Mouse (Mus musculus): Measurements from ENCODE around the gene Fbxo40.

The Fbxo40 gene

DNA sequence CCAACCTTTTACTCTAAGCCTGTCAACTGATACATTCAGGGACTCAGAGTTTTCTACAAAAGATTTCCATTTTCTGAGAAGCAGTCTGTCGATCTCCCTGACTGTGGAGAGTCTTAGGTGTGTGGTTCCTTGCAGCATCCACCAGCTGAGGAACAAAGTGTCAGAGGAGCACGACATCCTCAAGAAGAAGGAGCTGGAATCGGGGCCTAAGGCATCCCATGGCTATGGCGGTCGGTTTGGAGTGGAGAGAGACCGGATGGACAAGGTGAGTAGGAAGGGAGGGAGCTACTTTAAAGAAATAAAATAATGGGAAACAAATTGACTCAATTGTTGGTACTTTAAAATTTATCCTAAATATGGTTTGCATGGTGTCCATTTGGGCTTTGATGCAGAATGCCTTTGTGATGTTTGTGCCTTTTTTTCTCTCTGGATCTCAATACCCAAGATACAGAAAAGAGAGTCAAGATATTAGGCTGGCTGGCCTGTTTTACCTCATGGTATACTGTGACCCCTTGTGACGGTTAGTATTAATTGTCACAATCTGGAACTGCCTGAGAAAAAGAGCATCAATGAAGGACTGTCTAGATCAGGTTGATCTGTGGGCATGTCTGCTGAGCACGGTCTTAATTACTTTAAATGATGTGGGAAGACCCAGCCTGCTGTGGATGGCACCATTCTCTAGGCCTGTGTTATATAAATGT lies 43.7 kb downstream of the Fbxo40 start:
- DNase-seq (ENCODE audit: low read depth, low spot score) = no peak

DNA sequence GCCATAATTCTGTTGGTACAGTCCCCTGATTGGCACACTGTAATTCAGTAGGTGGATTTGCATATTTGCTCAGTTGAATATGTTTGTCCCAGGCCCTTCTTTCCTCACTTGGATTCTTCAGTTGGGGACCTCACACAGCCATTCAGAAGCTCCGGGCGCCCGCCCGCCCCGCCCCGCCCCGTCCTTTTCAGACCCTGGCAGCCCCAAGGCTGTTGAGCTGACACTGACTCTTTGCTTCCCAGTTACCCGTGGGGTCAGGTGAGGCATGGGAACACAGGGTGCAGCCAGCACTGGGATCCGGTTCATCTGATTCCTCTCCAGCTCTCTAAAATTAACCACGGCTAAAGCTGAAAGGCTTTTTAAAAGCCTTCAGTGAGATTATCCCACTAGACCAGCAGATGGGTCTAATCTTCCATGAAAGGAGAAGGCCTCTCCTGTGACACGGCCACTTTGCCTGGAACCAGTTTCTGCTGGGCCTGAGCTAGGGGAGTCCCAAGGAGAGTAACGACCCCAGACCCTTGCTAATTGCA lies 45.3 kb downstream of the Fbxo40 start:
- peak; percentile 10 for DNase-seq (ENCODE audit: low read depth, low spot score)

DNA sequence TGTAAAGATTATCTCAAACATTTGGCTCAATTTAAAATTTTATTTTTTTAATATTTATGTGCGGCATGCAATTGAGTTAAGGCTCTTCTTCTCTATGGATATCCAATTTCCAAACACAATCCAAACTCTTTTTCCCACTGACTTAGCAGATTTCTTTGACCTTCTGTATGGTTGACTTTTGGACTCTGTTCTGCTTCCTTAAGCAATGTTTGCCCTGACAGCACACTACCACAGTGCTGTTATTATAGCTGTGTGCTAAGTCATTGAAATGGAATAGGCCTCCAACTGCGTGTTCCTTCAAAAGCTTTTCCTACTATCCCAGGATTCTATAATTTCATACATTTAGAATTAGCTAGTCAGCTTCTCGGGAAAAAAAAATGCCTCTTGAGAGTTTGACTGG lies 46.7 kb downstream of the Fbxo40 start:
- DNase-seq (ENCODE audit: low read depth, low spot score) = no peak

DNA sequence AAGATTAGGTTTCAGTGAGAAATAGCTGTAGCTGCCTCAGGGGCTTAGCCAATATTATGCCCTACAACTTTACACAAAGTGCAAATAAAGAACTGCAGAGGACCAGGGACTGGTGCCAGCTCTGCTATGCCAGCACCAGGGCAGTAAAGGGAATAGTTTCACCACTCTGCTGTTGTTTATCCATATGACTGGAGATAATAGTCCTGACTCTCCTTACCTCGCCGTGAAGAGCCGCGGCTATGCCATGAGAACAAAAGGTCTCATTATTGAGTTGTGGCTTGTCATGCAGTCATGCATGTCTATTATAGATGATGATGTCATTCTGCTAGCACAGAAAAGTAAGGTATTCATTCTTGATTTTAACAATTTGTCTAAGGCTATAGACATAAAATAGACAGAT lies 48.4 kb downstream of the Fbxo40 start:
- no peak for DNase-seq (ENCODE audit: low read depth, low spot score)

DNA sequence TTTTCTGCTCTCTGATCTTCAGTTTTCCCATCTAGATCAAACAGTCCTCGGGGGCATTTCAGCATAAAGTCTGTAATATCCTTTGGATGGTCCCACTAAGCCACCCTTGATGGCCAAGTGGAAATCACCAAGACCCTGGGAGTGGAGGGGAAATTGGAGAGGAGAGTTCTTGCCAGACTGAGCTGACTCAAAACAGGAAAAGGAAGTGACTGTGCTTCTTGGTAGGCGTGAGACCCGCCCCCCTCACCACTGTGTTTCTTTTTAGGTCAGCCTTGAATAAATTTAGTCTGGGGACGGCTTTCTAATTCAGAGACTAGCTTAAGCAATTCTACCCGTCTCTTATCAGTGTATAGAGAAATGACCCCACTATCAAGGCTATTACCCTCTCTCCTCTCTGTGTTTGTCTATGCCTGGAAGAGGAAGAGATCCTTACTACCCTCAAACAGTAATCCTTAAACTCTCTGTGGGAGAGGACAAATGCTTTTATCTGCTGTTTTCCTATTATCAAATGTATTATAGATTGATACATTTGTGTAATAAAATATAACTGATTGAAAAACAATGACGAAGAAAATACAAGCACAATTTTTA lies 49.0 kb downstream of the Fbxo40 start:
- DNase-seq (ENCODE audit: low read depth, low spot score) = no peak

DNA sequence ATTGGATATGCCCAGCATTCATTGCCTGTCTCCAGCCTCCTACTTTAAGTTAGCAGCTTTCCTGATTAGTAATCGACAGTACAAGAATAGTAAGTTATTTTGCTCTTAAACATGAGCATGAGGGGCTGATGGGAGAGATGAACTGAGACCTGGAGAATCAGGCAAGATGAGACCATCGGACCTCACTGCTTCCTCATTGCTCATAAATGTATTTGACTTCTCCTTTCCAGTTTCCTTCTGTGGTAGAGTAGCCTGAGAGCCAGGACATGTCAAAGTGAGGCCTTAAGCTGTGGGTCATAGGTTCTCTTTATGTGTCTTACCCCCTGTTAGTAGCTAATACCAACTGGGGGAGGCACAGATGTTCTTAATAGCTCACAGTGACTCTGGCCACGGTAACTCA lies 54.5 kb downstream of the Fbxo40 start:
- DNase-seq (ENCODE audit: low read depth, low spot score) = no peak

DNA sequence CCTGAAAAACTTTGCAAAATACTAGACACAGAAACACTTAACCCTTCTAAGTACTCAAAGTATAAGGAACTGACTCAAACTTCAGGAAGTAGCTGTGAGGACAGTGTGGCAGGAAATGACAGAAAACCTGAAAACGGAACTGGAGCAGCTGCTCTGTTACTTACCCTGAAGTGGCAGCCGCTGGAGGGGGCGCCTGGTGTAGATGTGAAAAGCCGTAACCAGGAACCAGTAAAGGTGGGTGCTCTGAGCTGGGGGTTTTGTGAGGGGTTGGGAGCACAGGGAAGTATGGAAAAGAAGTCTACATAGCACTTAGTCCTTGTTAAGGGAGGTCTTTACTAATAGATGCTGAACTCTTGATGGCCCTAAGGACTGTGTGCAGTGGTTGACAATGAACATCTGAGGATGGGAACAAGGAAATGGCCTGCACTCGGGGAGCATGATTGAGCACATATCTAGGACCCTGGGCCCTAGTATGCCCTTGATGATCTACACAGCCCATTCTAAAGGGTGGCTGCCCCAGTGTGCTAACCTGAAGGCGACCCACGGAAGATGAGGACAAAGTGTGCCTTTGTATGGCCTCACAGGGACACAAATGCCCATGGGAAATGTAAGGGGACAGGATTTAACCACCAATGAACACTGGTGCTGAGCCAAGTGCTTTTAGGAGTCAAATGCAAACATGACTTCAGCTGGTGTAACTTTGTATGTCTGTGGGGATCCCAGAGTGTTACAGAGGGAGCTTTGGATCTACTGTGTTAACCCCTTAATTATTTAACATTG lies 55.2 kb downstream of the Fbxo40 start, which contains the start of gene Hcls1:
TSS of gene Hcls1 (plus strand) at position 143 of the 780 bp plus-strand sequence.
- no peak for DNase-seq (ENCODE audit: low read depth, low spot score)

DNA sequence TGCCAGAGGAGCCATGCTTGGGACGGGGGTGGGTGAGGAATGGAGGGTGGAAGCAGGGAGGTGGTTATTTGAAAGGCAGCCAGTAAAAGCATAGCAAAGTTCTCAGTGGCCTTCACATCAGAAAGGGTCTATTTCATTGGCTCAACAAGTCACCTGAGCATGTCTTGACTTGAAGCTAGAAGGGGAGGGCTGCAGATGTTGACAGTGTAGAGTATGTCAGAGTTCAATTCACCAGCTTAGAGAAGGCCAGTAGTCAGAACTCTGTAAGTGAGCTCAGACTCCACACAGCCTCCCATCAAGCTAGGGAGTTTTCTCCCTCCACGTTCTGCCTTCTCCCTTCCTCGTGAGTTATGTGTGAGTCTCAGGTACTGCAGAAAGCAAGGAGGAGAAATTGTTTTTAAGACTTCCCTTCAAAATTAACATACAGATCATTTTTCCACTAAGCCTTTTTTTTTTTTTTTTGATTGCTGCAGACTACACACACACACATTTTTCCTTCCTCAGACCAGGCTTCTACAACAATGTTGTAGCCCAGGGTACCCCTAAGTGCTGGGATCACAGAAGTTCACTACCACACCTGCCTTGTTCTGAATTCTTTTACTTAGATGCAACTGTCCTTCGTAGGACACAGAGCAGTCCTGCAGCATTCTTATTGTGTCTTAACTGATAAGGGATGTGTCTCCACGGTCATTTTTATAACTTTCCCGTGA lies 56.0 kb downstream of the Fbxo40 start:
- DNase-seq (ENCODE audit: low read depth, low spot score) = no peak

DNA sequence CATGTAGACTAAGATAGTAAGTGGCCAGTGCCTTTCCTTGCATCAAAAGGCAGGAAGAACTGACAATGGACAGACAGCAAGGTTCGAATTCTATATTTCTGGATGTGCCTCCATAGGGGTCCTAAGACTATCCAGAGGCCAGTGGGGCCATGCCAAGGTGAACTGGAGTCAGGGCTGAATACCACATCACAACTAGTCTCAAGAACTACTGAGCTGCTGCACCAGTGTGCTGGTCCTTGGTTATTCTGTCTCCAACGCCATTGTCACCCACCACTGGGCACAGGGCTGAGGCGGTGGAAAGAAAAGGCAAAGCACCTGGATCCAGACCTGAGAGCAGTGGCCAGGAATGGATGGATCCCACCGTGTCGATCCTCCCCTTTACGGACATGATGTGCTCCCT lies 57.7 kb downstream of the Fbxo40 start:
- no peak for DNase-seq (ENCODE audit: low read depth, low spot score)

DNA sequence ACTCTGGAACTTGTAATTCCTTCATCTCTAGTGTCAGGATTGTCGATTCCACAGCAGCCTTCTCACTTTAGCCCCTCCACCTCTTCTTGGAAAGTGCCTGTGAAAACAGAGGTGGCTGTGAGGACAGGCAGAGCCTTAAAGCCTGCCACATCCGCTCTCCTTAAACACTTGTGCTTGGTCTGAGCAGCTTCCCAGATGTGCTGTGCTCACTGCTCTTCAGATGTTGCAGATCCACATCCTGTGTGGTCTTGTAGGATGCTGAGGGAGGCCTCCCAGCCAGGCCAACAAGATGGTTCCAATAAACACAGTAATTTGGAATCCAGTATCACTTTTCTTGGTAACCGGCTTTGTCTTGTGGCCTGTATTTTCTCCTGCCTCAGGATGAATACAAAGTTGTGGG lies 58.3 kb downstream of the Fbxo40 start:
- DNase-seq (ENCODE audit: low read depth, low spot score) = no peak

DNA sequence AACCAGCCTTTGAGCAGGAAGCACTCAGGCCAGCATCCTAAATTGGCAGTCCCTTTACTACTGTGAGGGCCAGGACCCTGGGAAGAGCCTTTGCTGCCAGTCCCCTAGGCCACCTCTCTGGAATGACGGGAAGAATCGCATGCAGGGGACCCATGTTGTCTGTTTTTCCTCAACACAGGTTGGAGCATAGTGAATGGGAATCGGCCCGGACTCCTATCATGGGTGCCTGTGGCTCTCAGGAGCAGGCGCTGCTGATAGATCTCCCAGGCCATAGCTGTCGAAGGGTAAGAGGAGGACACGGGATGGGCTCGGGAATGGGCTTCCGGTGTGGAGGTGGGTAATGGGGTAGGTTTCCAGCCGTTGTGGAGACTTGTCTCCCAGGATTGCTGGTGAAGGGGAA lies 58.9 kb downstream of the Fbxo40 start:
- no peak for DNase-seq (ENCODE audit: low read depth, low spot score)

DNA sequence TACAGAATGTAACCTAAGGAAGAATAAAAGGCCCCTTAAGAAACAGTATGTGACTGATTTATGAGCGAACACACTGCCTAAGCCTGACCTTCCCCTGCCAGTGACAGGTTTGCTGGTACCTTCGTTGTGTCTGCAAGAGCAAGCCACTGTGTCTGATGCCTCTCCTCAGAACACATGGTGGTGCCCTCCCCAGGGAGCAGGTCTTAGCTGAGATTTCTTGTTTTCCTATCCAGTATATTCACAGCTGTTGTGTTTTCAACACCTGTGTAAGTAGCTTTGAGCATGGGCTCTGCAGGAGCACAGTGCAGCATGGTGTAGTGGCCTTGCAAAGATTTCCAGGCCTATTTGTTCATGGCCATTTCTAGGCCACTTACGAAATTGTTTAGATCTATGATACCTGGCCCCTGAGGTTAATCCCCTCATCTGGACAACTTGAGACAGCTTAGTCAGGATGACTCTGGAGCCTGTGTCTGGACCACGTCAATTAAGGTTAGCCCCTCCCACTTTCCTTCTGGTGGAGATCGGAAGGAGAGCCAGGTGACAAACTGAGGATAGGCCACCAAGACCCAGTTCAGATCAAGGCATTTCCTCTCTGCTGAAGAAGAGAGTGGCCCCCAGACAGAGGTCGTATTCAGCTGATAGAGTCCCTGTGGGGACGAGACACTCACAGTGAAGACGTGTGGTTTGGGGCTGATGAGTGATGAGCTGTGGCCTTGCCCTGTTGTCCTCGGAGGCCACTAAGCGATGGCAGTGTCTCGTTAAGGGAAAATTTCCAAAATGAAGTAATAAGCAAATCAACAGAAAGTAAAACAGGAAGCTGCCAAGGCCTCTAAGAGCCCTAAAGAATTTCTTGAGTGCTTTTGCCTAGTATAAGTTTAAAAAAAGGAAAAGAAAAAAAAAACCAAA lies 59.8 kb downstream of the Fbxo40 start:
- no peak for DNase-seq (ENCODE audit: low read depth, low spot score)

DNA sequence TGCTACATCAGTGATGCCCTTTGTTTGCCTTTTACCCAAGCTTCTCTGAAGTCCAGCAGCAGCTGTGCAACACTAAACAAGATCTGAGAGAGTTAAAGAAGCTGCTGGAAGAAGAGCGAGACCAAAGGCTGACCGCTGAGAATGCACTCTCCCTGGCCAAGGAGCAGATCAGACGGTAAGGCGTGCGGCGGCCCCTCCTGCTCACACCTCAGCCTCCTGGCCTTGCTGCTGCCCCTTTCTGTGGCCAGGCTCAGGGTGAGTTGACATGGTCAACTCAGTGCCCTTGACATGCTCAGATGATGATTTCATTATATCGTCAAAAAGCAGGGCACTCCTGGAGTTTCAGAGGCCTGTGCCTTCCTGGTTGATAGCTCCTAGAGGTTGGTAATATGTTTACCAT lies 61.1 kb downstream of the Fbxo40 start:
- no peak for DNase-seq (ENCODE audit: low read depth, low spot score)

DNA sequence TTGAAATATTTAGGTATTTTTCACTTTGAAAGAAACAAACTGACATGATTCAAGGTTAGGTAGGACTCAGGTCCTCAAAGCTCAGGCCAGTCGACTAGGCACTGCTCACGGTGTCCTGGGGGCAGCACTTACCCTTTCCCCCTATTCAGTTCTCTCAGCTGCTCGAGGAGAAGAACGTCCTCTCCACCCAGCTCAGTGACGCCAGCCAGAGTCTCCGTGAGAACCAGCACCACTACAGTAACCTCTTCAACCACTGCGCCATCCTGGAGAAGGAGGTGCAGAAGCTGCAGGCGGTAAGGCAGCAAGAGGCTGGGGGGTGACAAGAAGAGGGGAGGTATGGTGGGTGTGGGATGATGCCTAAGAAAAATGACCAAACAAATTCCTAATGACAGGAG lies 62.2 kb downstream of the Fbxo40 start:
- no peak for DNase-seq (ENCODE audit: low read depth, low spot score)

DNA sequence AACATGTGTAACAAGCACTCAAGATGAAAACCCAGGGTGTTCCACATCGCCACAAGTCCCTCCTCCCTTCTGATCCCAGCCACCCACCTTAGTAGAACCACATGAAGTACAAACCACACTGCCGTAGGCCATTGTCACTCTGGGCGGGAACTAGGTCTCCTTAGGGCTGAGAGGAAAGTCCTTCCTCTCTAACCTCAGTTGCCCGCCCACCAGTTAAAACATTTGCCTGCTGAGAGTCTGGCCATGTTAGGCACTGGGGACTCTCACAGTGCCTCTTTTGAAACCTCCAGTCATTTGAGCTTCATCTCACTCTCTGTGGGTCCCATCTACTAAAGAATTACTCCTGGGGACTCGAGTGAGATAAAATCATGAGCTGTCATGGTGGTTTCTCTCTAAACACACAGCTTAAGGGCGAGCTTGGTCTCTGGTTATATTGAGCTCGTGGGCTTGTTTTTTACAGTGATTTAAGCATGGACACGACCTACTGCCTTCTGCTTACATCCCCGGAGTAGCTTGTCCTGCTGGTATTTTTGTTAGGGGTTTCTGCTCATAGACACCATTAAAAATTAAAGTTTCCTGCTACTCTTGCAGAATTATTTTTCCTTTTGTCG lies 62.7 kb downstream of the Fbxo40 start:
- no peak for DNase-seq (ENCODE audit: low read depth, low spot score)

DNA sequence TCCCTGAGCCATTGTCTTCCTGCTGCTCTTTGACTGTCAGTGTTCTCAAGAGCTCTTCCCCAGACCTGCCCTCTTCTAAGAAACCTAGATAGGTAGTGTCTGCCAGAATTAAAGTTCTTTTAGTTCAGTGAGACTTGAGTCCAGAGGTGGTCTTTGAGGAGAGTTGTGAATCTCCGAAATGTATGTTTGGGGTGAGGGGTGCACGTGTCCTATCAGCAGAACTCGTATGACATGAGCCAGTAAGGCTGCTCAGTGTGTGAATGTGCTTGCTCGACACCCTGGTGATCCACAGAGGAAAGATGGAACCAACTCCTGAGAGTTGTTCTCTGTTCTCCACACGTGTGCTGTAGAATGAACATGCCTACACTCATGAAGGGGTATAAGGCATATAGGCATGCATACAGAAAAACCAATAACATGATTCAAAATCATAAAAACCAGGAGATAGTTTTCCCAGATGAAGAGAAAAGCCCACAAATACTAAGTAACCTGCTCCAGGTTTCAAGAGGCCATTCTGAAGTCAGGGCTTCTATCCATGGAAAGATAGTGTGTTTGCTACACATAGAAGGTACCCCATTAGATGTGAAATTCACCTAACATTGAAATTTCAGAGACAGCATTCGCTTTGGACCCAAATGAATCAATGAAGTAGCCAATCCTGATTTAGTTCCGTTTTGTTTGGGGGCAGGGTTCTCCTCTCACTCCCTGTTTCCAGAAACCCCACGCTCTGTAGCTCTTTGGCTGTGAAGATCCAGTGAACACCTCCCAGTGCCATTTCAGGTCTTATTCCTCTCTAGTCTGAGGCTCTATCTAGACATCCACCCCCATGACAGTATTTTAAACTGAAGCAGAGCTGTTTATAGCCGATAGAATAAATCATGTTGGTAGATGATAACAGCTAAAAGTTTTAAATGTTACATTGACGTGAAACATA lies 63.5 kb downstream of the Fbxo40 start:
- no peak for DNase-seq (ENCODE audit: low read depth, low spot score)

DNA sequence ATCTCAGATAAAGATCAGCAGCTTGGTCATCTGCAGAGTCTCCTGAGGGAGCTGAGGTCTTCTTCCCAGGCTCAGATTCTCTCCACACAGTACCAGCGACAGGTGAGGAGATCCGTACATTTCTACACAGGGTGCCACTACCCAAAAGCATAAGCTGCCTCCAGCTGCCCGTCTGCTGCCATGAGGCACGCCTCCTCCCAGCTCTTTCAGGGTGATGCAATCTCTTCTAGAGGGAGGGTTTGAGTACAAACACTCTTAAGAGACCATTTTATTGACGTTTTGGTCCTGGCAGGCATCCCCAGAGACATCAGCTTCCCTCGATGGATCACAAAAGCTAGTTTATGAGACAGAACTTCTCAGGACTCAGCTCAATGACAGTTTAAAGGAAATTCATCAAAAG lies 64.5 kb downstream of the Fbxo40 start:
- DNase-seq (ENCODE audit: low read depth, low spot score) = no peak

DNA sequence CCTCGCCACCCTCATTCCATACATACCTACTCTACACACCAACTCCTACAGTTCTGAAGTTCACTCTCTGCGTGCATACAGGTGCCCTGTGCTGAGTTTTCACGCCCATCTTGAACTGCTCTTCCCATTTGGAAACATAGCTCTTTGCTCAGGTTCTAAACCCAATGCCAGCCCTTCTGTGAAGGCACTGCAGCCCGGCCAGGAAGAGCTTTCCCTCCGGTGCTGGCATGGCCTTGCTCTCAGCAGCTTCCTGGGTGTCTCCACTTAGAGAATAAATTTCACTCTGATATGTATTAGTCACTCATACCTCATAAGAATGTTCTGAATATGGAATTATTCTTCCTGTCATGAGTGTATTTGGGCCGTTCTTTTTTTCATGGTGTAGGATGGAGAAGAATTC lies 64.9 kb downstream of the Fbxo40 start:
- no peak for DNase-seq (ENCODE audit: low read depth, low spot score)

DNA sequence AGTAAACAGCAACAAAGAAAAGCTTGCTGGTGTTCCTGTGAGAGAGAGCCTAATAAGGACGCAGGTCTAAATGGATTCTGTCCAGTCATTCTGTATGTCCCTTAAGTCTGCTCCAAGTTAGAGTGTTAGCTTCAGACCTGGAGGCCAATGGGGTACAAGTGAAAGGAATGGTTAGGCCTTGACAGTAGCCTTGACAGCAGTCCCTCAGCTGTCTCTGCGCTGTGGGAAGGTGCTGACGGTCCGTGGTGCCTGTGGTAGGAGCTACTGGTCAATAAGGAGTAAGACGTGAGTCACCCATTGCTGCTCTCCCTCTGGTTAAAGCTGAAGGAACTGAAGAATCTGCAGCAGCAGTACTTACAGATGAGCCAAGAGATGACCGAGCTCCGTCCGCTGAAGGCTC lies 66.0 kb downstream of the Fbxo40 start:
- DNase-seq (ENCODE audit: low read depth, low spot score) = no peak

Measured in ES-CJ7 (cell line).